Mouse (Mus musculus): ENCODE measurements at regions not wholly inside any gene's neighbourhood (a gene's known extent, or its start where the extent isn't known, plus 50 kb on each side); places are given as distances from the start of the nearest gene placed in this dataset.

- DNase-seq: no peak
Measured at GRCm38 (mm10) chr9:61815995-61816394, 98.3 kb downstream of the Rplp1 start.

GRCm38 (mm10) chr9:61813291-61813690 lies 101.1 kb downstream of the Rplp1 start:
- DNase-seq: no peak

GRCm38 (mm10) chr9:61812315-61812714 lies 102.0 kb downstream of the Rplp1 start:
- no peak for DNase-seq

GRCm38 (mm10) chr9:61810456-61810855 lies 103.9 kb downstream of the Rplp1 start:
- no peak for DNase-seq

- DNase-seq: no peak
Measured at GRCm38 (mm10) chr9:61808351-61809225, 105.8 kb downstream of the Rplp1 start.

GRCm38 (mm10) chr9:61805971-61806370 lies 108.4 kb downstream of the Rplp1 start:
- no peak for DNase-seq

- no peak for DNase-seq
Measured at GRCm38 (mm10) chr9:61803555-61803954, 110.8 kb downstream of the Rplp1 start.

GRCm38 (mm10) chr9:61802694-61803093 lies 111.6 kb downstream of the Rplp1 start:
- no peak for DNase-seq

- DNase-seq: no peak
Measured at GRCm38 (mm10) chr9:61799535-61799934, 114.8 kb downstream of the Rplp1 start.

- no peak for DNase-seq
Measured at GRCm38 (mm10) chr9:61795910-61796309, 118.4 kb downstream of the Rplp1 start.

- DNase-seq: no peak
Measured at GRCm38 (mm10) chr9:61791435-61792064, 122.8 kb downstream of the Rplp1 start.

- DNase-seq: no peak
Measured at GRCm38 (mm10) chr9:61790849-61791248, 123.5 kb downstream of the Rplp1 start.

- no peak for DNase-seq
Measured at GRCm38 (mm10) chr9:61789066-61789897, 125.1 kb downstream of the Rplp1 start.

- no peak for DNase-seq
Measured at GRCm38 (mm10) chr9:61781469-61781868, 132.9 kb downstream of the Rplp1 start.

- no peak for DNase-seq
Measured at GRCm38 (mm10) chr9:61780186-61780939, 134.0 kb downstream of the Rplp1 start.

GRCm38 (mm10) chr9:61779165-61779564 lies 135.2 kb downstream of the Rplp1 start:
- DNase-seq: no peak

- no peak for DNase-seq
Measured at GRCm38 (mm10) chr9:61776446-61776845, 137.9 kb downstream of the Rplp1 start.

GRCm38 (mm10) chr9:61770207-61770955 lies 144.0 kb downstream of the Rplp1 start:
- DNase-seq: no peak

- no peak for DNase-seq
Measured at GRCm38 (mm10) chr9:61766187-61766586, 148.2 kb downstream of the Rplp1 start.

- peak; percentile 89 for DNase-seq
Measured at GRCm38 (mm10) chr9:61765366-61765765, 149.0 kb downstream of the Rplp1 start.

- no peak for DNase-seq
Measured at GRCm38 (mm10) chr9:61757806-61758205, 156.5 kb downstream of the Rplp1 start.

- no peak for DNase-seq
Measured at GRCm38 (mm10) chr9:61756801-61757342, 157.5 kb downstream of the Rplp1 start.

Measured in heart, adult 11 months (tissue).